Mouse (Mus musculus) thymus, postnatal 4 days (tissue): ENCODE measurements around the gene Slc22a13.
A peak's percentile ranks its signal among the peaks of the same experiment; 100 is the strongest.

Experiments
- DNase-seq: peaks from one replicate; pipeline ENCODE4 v3.0.0; 2021

Slc22a13 gene

DNA sequence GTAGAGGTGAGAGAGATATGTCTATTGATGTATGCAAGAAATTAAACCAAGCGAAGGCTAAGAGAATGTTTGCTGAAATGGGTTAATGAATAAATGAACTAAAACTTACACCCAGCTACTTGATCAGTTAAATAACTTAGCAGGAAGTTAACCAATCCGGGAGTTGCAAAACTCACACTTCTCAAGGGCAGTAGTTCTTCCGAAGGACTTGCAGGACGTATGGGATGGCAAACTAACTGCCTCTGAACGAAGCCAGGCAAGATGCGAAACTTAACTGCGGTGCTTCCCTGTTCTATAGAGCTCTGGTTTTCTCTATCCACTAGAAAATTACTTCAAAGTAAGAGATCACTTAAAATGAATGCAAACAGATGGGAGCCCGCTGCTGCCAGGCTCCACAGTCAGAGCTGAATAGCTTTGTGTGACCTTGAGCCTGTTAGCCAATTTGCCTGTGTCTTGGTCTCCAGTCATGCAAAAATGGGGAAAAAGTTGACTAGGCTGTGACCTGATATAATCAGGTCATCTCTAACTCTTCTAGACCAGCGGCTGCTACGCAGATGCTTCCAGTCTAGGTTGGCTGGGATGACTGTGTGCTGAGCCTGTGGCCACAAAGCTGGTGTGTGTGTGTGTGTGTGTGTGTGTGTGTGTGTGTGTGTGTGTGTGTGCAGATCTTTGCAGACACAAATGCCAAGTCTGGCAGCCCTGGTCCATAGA lies 9.6 kb downstream of the Slc22a13 start:
- DNase-seq, result no peak

DNA sequence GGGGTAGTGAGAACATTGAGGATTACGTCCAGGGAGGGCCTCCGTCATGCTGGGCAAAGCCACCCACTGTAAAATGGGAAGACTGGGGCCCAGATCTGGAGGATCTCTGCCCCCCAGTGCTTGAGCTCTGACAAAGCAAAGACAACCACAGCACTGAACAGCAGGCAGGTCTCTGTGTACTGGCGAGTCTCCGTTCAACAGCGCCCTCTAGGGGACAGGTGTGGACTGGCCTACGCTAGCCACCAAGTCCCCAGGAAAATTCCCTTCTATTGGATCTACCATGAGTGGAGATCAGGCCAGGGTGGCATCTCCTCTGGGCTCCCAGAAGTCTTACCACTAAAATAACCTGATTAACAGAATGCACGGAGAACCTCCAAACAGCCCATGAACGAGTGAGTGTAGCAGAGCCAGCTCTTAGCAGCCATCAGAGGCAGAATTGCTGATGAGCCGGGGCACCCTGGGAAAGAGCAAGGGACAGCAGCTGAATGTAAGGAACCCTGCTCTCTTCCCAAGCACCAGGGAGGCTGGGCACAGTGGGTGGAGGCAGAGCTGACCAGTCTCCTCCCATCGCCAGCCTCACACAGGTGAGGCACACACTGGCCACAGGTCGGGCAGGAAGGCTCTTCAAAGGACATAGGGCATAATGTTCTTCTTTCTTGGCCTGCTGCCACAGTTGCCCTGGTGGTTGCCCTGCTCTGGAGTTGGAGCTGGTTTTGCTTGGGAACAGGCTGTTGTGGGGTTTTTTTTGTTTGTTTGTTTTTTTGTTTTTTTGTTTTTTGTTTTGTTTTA lies 16.5 kb downstream of the Slc22a13 start:
- peak; percentile 70 for DNase-seq

DNA sequence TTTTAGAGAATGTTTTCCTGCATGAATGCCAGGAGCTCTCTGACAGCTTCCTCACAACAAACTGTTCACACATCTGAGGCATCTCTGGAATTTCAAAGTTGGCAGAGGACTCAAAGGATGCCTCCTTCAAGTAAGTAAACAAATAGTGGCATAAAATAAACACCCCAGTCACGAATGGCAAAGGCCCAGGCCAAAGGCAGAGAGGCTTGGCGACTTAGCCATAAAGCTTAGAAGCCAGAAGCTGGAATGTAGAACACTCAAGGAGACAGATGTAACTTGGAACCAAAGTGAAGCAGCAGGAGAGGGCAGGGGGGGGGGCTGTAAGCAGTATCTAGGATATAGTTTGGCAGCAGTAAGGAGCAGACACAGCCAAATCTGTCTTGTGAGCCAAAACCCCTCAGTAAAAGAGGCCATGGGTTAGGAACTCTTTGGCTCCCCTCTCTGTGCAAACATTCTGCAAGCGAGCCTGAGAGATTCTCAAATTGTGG lies 27.6 kb downstream of the Slc22a13 start:
- DNase-seq, result no peak

DNA sequence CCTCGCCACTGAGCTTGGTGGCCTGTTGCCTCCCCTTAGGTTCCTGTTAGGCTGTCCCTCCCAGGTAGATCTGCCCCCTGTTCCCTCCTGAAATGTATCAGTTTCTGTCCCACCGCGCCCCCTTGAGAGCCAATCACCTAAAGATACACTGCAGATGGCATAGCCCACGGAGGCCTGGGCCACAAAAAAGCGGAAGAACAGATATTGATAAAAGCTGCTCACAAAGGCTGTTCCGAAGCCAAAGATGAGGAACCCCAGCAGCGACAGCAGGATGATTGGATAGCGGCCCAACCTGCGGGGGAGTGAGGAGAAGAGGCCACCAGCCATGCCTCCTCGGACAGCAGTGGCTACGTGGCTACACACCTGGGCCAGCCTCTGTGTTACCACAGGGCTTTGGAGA lies 29.6 kb downstream of the Slc22a13 start:
- no peak for DNase-seq

DNA sequence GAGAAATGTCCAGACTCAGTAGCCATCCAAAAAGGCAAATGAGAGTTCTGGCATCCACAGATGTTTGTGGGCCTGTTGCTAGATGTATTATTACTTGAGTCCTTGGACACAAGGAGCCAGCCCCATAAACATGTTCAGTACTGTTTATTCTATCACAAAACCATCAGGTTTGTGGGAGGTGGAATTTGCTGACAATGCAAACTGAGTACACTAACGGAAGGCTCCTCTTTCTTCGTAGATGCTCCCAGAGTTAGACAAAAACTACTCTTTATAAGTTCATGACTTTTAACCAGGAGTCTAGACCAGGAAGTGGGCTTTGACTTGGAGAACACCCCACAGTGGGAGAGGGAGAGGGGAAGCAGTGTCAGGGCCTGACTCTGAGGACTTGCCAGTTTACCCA lies 41.3 kb downstream of the Slc22a13 start:
- DNase-seq, result no peak

DNA sequence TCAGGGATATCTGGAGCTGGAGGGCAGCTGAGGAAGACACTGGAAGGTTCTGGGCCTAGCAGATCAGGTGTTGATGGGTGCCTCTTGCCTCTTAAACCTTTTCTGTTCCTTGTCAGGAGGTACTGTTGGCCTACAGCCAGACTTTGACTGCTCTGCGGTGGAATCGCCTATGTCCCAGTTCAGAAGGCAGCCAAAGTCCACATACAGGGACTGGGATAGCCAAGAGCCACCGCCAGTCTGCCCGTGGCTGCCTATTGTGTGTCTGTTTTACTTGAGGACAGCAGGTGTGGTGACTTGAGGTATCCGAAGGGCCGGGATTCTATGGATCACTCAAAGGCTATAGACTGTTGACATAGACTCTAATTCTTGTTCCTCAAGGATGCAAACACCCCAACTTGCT lies 43.4 kb downstream of the Slc22a13 start:
- no peak for DNase-seq

DNA sequence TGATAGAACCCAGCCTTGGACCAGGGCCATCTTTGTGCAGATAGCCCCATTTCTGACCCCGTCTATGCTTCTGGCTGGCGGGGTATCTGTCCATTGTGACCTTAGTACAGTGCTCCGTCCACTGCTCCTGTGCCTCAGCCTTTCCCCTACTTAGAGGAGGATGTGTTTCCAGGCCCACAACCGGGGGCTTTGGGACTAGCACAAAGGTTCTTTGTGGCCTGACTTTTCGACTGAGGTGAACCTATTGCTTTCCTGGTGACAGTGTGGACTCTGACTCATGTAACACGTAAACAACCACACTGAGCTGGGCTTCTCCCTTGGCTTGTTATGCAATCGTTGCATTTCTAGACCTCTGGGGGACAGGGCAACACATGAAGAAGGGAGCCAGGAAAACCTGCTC lies 44.2 kb downstream of the Slc22a13 start:
- no peak for DNase-seq

DNA sequence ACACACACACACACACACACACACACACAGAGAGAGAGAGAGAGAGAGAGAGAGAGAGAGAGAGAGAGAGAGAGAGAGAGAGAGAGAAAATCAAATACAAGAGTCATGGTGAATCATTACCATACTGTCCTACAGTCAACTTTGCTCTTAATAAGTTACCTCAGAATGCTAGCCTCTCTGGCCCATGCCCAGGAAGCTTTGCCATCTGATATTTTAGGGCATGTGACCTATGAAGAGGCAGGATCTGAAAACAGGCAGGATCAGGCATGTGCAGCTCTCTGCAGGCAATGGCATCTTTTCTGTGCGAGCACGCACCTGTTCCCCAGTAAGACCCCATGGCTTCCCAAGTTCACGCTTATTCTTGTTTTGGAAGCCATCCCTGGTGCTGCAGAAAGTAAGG lies 48.2 kb downstream of the Slc22a13 start:
- no peak for DNase-seq

DNA sequence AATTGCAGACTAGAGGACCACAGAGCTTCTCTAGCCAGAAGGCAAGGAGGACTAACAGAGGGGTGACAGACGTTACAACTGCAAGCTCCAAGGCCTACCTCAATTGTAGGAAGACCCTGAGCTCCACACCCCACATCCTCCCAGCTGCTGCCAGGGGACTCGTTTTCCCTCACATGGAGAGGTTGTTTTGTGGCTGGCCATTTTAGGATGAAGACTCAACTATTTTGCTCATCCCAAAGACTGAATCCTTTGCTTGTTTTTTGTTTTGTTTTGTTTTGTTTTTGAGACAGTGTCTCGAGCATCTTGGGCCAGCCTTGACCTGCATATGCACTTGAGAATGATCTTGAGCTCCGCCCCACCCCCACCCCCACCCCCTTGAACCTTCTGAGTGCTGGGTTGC lies 50.0 kb downstream of the Slc22a13 start, which contains the start of gene Gm47289:
Gm47289 (plus strand) TSS at position 301 of the 400 bp plus-strand sequence.
- DNase-seq, result no peak

DNA sequence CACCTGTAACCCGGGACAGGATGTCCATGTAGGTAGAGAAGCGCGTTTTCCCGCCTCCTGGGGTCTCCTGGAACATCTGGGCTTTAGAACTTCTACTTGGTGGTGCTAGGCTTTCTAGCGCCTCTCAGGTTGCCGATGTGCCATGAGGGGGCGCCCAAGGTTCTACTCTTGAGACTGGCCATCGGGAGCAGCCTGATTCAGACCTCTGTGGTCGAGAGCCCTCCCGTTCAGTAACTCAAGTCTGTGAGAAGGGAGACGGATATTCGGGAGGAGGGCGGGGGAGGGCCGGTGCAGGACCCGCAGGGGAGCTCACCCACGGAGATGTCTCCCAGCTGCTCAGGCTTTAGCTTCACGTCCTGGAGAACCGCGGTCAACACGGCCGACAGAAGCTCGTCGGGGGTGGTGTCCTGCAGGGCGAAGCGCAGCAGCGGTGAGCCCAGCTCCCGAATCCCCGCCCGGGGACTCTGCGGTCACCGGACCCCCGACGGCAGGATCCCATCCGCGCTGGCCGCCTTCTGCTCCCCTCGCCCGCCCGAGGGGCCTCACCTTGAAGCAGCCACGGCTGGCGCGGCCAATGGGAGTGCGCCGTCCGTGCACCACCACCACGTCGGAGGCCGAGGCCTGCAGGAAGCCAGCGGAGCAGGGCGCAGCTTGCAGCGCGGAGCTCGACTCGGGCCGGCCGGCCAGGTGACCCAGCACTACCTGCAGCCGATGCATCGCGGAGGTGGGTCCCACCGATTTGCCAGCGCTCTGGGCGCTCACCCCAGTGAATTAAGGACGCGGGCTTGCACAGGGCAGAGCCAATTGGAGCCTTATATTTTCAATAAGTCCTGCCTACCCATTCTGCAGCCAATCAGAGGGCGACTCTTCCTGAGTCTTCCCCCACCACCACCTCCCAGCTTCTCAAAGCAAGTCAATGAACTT lies 52.4 kb downstream of the Slc22a13 start, which contains the start of gene Acaa1b:
Acaa1b (minus strand) TSS at position 816 of the 924 bp plus-strand sequence.
- peak; percentile 78 for DNase-seq

DNA sequence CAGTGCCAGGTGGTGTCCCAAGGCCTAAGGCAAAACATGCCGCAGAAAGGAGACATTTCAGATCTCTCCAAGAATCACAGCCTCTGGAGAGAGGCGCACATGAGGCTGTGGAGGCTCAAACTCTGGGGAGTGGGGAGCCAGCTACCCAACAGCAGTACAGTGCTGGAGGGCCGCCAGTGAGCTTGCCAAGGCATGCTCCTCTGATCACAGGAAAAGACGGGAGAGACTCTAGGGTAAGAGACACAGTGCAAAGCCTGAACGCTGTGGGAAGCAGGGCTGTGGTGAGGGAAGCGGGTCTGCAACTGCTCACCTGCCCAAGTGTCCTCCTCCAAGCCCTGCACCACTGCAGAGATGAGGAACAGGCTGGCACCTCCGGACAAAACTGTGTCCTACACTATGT lies 53.1 kb downstream of the Slc22a13 start:
- no peak for DNase-seq

DNA sequence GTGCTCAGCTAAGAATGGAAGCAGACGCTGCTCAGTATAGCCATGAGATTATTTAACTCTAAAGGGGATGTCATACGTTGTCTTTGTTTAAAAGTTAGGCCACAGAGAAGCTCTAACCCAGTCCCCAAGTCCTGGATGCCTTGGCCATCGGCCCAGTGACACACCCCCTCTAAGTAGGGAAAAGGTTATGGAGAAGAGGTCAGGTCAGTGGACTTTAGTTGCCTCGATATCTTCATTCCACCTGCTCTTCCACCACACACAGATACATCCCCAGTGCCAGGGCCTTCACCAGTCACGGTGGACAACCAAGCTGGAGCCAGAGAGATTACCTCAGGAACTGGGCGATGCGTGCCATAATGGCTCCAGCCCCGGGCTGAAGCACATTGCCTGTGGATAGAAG lies 53.5 kb downstream of the Slc22a13 start:
- no peak for DNase-seq

DNA sequence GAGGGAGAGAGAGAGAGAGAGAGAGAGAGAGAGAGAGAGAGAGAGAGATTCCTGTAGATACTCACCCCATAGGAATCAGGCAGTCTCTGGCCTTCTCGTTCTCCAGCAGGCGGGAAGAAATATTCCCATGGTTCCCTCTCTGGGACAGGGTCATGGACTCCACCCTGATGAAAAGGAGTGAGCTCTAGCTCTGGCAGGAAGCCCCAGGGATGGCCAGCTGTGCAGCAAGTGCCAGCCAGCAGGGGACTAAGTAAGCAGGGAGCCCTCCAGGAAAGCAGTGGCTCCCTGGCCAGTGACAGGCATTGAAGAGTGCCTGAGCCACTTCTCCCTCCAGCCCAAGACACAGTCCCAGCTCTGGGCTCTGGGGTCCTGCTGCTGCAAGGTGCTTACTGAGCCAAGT lies 57.1 kb downstream of the Slc22a13 start:
- no peak for DNase-seq

DNA sequence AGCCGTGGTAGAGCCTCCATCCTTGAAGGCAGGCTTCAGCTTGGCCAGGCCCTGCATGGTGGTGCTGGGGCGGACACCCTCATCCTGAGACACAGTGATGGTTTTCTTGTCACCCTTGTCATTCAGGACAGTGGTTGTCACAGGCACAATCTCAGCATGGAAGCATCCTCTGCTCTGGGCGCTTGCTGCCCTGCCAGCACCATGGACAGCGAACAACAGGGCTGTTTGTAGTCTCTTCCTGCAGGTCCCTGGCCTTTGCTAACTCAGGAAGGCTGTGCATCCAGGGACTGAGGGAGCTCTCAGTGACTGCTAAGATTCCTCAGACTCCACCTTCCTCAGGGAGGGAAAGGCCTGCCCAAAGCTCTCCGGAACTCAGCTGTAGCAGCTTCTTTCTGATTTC lies 59.3 kb downstream of the Slc22a13 start:
- DNase-seq, result peak; percentile 77

DNA sequence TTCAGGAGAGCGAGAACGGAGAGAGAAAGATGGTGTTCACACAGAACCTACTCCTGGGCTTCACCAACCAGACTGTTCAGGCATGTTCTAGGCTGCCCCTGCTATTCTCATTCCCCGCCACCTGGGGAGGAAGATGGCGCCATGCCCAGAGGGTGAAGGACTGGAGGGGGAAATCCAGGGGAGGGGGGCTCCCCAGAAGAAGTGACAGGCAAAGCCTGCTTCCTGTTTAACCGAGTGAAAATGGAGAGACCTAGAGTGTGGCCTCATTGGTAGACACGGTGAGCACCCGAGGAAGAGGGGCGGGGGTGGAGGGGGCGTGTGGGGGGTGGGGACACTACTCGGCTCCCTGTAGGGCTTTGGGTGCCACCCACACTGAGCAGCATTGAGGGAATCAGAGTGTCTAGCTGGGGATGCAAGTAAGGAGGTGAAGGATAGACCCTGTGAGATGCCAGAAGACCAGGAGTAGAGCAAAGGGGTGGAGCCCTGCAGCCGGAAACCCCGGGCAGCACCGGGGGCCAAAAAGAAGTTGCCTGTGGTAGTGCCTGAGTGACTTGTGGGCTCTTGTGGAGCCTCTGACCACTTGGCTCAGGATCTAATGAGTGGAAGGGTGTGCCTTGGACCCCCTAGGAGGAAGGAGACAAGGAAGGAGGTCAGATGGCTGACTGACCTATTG lies 62.7 kb downstream of the Slc22a13 start:
- no peak for DNase-seq

DNA sequence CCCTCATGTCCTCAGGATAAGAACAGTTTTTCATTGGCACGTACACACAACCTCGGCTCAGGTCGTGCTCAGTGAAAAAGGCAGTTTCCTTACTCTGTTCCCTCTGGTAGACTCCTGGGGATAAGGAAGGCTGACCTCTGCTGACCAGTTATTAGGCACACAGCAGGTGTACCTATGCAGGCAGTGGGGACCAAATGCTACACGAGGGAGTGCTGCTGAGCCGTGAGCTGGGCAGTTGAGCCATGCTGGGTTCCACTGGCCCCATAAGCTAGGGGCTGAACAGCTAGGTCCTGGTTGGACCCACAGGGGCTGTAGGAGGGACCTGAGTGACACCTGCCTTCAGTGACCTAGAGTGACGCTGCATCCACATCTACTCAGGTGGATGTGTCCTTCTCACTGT lies 63.3 kb downstream of the Slc22a13 start:
- DNase-seq, result no peak

DNA sequence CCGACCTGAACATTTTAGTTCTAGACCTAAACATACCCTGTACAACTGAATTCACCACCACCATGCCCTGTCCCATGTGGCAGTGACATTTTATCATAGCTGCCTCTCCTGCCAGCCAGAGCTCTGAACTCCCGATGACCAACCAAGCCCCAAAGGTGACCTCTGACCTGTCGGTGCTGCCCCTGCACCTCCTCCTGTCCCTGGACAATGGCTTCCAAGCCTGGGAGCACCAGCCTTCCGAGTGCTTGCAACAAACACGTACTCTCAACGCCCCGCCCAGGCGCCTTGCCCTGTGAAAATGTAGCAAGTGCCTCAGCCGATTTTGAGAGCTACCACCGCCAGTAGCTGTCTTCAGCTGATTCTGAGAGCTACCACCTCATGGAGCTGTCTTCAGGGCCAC lies 63.8 kb downstream of the Slc22a13 start:
- no peak for DNase-seq

DNA sequence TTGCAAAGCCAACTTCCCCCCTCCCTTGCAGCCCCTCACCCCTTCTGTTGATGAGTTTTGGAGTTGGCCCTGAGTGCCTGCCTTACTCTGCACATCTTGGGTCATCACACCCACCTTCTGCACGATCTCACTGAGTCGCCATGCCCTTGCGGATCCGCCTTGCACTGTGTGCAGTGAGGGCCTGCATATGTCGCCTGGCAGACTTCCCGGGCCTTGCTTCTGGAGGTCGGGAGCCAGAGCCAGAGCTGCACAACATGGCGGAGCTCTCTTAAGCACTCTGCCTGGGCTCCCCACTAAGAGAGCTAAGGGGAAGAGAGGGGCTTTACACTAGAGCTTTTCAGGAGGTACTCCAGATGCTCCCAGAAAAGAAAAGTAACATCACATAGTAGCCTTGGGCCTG lies 64.2 kb downstream of the Slc22a13 start:
- DNase-seq, result no peak

DNA sequence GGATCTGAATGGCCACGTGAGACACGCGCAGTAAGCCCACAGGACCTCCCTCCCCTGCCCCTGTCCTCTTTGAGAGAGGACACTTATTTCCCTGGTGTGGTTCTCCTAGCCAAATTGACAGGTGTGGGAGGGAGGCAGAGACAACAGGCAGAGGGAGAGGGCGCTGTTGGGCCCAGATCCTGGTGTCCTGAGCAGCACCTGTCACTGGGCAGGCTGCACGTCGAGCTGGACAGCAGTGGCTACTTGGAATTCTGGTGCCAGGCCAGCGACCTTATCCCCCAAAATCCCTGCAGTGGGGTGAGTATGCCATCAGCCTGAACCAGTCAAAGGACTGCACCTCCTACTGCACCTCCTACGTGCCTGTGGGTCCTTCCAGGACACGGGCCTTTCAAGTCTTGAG lies 65.5 kb downstream of the Slc22a13 start:
- no peak for DNase-seq
